Mouse (Mus musculus) cerebellum, adult 9-11 months (tissue): Measurements from ENCODE around the gene Gm3404.
"Not testable (repeated sequence)": the region's sequence is repeated elsewhere in the genome, so short reads cannot be mapped to it uniquely, and the experiment has no call there.

Experiments
- DNase-seq: peaks from one replicate; pipeline ENCODE4 v3.0.0; 2022

Gene Gm3404

GRCm38 (mm10) chr5:146525501-146525900 is at the start of gene Gm3404:
Gene Gm3404 (plus strand): TSS chr5:146525801.
- DNase-seq: not testable (repeated sequence)

- peak; percentile 53 for DNase-seq
Measured at GRCm38 (mm10) chr5:146479564-146479963, 46.0 kb upstream of the Gm3404 start.

GRCm38 (mm10) chr5:146481665-146482064 is 43.9 kb upstream of the Gm3404 start, which contains the start of gene Gm6408:
Gene Gm6408 (plus strand): TSS chr5:146481965.
- not testable (repeated sequence) for DNase-seq

- peak; percentile 21 for DNase-seq
Measured at GRCm38 (mm10) chr5:146488959-146489358, 36.6 kb upstream of the Gm3404 start.

- not testable (repeated sequence) for DNase-seq
Measured at GRCm38 (mm10) chr5:146491063-146491462, 34.5 kb upstream of the Gm3404 start, which contains the start of gene Gm6370. Gene Gm6370 (plus strand): TSS chr5:146491363.

- DNase-seq: not testable (repeated sequence)
Measured at GRCm38 (mm10) chr5:146502099-146502498, 23.5 kb upstream of the Gm3404 start, which contains the start of gene 4930449I24Rik. Gene 4930449I24Rik (plus strand): TSS chr5:146502399.

- not testable (repeated sequence) for DNase-seq
Measured at GRCm38 (mm10) chr5:146513823-146514222, 11.8 kb upstream of the Gm3404 start, which contains the start of gene Gm3402. Gene Gm3402 (plus strand): TSS chr5:146514123.

GRCm38 (mm10) chr5:146537347-146537746 is 11.7 kb downstream of the Gm3404 start, which contains the start of gene Gm3409:
Gene Gm3409 (plus strand): TSS chr5:146537647.
- not testable (repeated sequence) for DNase-seq

- not testable (repeated sequence) for DNase-seq
Measured at GRCm38 (mm10) chr5:146555836-146556235, 30.2 kb downstream of the Gm3404 start, which contains the start of gene Gm3415. Gene Gm3415 (plus strand): TSS chr5:146556136.

GRCm38 (mm10) chr5:146564259-146564658 is 38.7 kb downstream of the Gm3404 start:
- no peak for DNase-seq

GRCm38 (mm10) chr5:146567054-146567453 is 41.5 kb downstream of the Gm3404 start:
- DNase-seq: no peak

GRCm38 (mm10) chr5:146570179-146570578 is 44.6 kb downstream of the Gm3404 start:
- not testable (repeated sequence) for DNase-seq

GRCm38 (mm10) chr5:146571830-146572734 is 46.5 kb downstream of the Gm3404 start:
- not testable (repeated sequence) for DNase-seq

GRCm38 (mm10) chr5:146572735-146573042 is 47.1 kb downstream of the Gm3404 start:
- not testable (repeated sequence) for DNase-seq

- no peak for DNase-seq
Measured at GRCm38 (mm10) chr5:146576668-146577067, 51.1 kb downstream of the Gm3404 start.
